Mouse (Mus musculus) hindbrain, embryonic 14.5 days (tissue): ENCODE data around the gene Chrng. TPM values are rescaled to one million over a fixed set of nuclear protein-coding genes. Genes with fewer than 3 reads are reported as not detected.
A peak's percentile ranks its signal among the peaks of the same experiment; 100 is the strongest.

ENCODE experiments used
- ATAC-seq: fragments of 200-750 bp; cut with Nextera tagmentation; 2 replicates; pipeline ENCODE4 v1.8.0; 2017; ENCODE audit warnings: moderate number of reproducible peaks, mild to moderate bottlenecking, moderate TSS enrichment, moderate library complexity; ENCODE audit not compliant: low FRiP score
- DNase-seq: peaks from one replicate; pipeline ENCODE4 v3.0.0-alpha.2; 2015; ENCODE audit warnings: low spot score
- H3K27ac ChIP-seq: fragments of 300-500 bp; sonication (generic); 2 replicates; pipeline ENCODE4 v1.5.1; 2014; ENCODE audit warnings: mild to moderate bottlenecking, moderate library complexity
- H3K27me3 ChIP-seq: fragments of 300-500 bp; sonication (generic); 2 replicates; pipeline ENCODE4 v1.6.1; 2014; ENCODE audit warnings: mild to moderate bottlenecking, low read length, mixed read lengths; ENCODE audit not compliant: control insufficient read depth, insufficient read depth
- H3K36me3 ChIP-seq: fragments of 300-500 bp; sonication (generic); replicated peaks from 2 replicates; pipeline ENCODE4 v1.6.1; 2014; ENCODE audit not compliant: control insufficient read depth, insufficient read depth
- H3K4me1 ChIP-seq: fragments of 300-500 bp; sonication (generic); replicated peaks from 2 replicates; pipeline ENCODE4 v1.6.1; 2014; ENCODE audit warnings: antibody characterized with exemption, low read length, mixed read lengths; ENCODE audit not compliant: control insufficient read depth, insufficient read depth
- H3K4me2 ChIP-seq: fragments of 300-500 bp; sonication (generic); replicated peaks from 2 replicates; pipeline ENCODE4 v1.6.1; 2014; ENCODE audit warnings: mild to moderate bottlenecking, moderate library complexity
- H3K4me3 ChIP-seq: fragments of 300-500 bp; sonication (generic); replicated peaks from 2 replicates; pipeline ENCODE4 v1.5.1; 2014; ENCODE audit warnings: mild to moderate bottlenecking, low read length
- H3K9ac ChIP-seq: fragments of 300-500 bp; sonication (generic); 2 replicates; pipeline ENCODE4 v1.6.1; 2014
- H3K9me3 ChIP-seq: fragments of 300-500 bp; sonication (generic); 2 replicates; pipeline ENCODE4 v1.6.1; 2016; ENCODE audit warnings: low read length; ENCODE audit not compliant: control insufficient read depth
- WGBS: fragments of 180-500 bp; shearing (Covaris S2); extraction: QIAGEN DNeasy Blood & Tissue Kit; methylation state at CpG from one replicate; pipeline ENCODE4 v1.1.7; 2014; 5-methylcytosine and 5-hydroxymethylcytosine counted together
- polyA plus RNA-seq: library from polyadenylated mRNA; unstranded; fragments of >200 nt; fragmentation: Nextera tagmentation; extraction: Ambion mirVana; gene quantifications from 2 replicates; pipeline ENCODE4 v1.2.1, GENCODE M21; 2014

Chrng gene
- polyA plus RNA-seq, 1 experiment from 2014 or later = not detected

DNA sequence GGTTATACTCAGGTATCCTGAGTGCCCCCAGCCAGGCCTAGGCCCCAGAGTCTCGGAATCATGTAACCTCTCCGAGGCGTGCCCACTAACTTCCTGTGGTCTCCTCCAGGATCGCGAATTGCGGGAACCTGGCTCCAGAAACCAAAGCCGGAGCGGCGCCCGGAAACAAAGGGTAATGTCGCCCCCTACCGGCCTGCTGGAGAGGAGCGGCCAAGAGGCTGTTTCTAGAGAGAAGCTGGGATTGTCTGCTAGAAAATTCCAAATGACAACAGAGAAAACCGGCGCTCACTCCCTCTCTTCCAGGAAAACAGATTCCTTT, 17.5 kb upstream of the Chrng start:
- H3K9me3 ChIP-seq = no peaks in the 10 kb centered on the region
- WGBS = 2% methylated on average over 15 of the region's 15 CpGs
- ATAC-seq (no peak; the same call in 1 of the 2 replicates), DNase-seq (peak; percentile 89)
- H3K27me3 ChIP-seq = peaks cover 49% of the 10 kb centered on the region
- H3K4me2 ChIP-seq = peak overlapping the region; percentile 76
- H3K36me3 ChIP-seq = no peaks in the 10 kb centered on the region
- peaks cover 14% of the 10 kb centered on the region; the same call in 1 of the 2 replicates for H3K4me1 ChIP-seq
- H3K27ac ChIP-seq = no peak overlapping the region
- peak overlapping the region; percentile 59 for H3K9ac ChIP-seq
- H3K4me3 ChIP-seq = peak overlapping the region; percentile 49

- Histone ChIP-seq H3K9ac (no peak within 1 kb of the TSS), H3K4me2 (no peak within 1 kb of the TSS), H3K4me1 (peaks cover 8% of the 10 kb centered on the region; the same call in 1 of the 2 replicates), H3K27me3 (peaks cover 21% of the 10 kb centered on the region), H3K27ac (no peak within 1 kb of the TSS), H3K9me3 (no peaks in the 10 kb centered on the region), H3K4me3 (no peak within 1 kb of the TSS), H3K36me3 (no peaks in the 10 kb centered on the region)
- no peak for ATAC-seq
- 37% methylated on average over 4 of the region's 4 CpGs for WGBS
- DNase-seq = no peak
These were observed 14.0 kb upstream of the Chrng start, which contains the start of gene Chrnd for GRCm38 (mm10) chr1:87190429-87190828. Chrnd (plus strand) TSS chr1:87190607.

GRCm38 (mm10) chr1:87197296-87197695, 7.2 kb upstream of the Chrng start:
- no peak overlapping the region for H3K4me2 ChIP-seq
- H3K9me3 ChIP-seq = no peaks in the 10 kb centered on the region
- no peaks in the 10 kb centered on the region for H3K4me1 ChIP-seq
- no peak overlapping the region for H3K27ac ChIP-seq
- no peaks in the 10 kb centered on the region for H3K27me3 ChIP-seq
- no peak overlapping the region for H3K4me3 ChIP-seq
- no peak for DNase-seq
- no peak for ATAC-seq
- WGBS = 85% methylated on average over 9 of the region's 9 CpGs
- H3K36me3 ChIP-seq = no peaks in the 10 kb centered on the region
- H3K9ac ChIP-seq = no peak overlapping the region

- Histone ChIP-seq H3K27ac (no peak overlapping the region), H3K27me3 (no peaks in the 10 kb centered on the region), H3K4me3 (no peak overlapping the region), H3K4me2 (no peak overlapping the region), H3K4me1 (no peaks in the 10 kb centered on the region), H3K9ac (no peak overlapping the region), H3K9me3 (no peaks in the 10 kb centered on the region), H3K36me3 (no peaks in the 10 kb centered on the region)
- DNase-seq (no peak), ATAC-seq (no peak)
- 79% methylated on average over 12 of the region's 12 CpGs for WGBS
These were observed 6.1 kb upstream of the Chrng start for GRCm38 (mm10) chr1:87198119-87199065.

DNA sequence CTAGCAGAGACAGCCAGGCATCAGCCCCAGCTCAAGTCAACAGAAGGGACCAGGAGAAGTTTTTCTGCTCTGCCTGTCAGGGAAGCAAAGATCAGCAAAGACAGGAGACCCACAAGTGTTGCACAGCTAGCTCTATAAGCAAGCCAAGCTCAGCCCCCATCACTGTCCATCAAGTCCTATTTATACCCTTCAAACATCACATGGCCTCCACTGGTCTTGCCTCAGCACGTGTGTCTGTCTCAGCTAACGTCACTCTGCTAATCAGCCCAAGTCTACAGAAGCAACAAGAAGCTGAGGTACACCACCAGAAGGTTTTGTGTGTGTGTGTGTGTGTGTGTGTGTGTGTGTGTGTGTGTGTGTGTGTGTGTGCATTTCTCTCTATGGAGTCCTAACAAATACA, 3.6 kb upstream of the Chrng start:
- Histone ChIP-seq H3K27ac (no peak overlapping the region), H3K9me3 (no peaks in the 10 kb centered on the region)
- 66% methylated on average over 2 of the region's 2 CpGs for WGBS

DNA sequence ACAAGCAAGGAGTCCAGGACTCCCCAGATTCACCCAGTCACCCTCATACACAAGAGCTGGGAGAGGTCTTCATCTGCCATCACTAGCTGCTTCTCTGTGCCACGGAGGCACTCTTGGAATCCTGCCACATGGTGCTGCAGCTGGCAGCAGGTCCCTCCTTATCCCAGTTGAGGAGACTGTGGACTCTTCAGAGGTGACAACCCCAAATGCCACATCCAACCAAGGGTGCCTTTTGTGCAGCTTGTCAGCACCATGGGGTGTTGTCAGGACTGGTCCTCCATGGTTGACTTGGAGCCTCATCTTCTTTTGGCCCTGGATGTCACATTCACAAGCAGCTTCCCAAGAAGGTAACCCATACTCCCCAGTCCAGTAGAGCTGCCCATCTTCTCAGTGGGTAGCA, 2.6 kb upstream of the Chrng start:
- Histone ChIP-seq H3K4me3 (no peak overlapping the region), H3K27ac (no peak overlapping the region), H3K9ac (no peak overlapping the region), H3K27me3 (no peaks in the 10 kb centered on the region; the same call in 1 of the 2 replicates), H3K4me1 (no peaks in the 10 kb centered on the region), H3K4me2 (no peak overlapping the region), H3K36me3 (no peaks in the 10 kb centered on the region), H3K9me3 (no peaks in the 10 kb centered on the region)
- DNase-seq (no peak), ATAC-seq (no peak)
- 57% methylated on average over 1 of the region's 1 CpGs for WGBS

More for the DNA sequence above, 3.6 kb upstream of the Chrng start:
- Histone ChIP-seq H3K27me3 (no peaks in the 10 kb centered on the region), H3K4me3 (no peak overlapping the region), H3K36me3 (no peaks in the 10 kb centered on the region), H3K9ac (no peak overlapping the region), H3K4me2 (no peak overlapping the region), H3K4me1 (no peaks in the 10 kb centered on the region)
- ATAC-seq (no peak), DNase-seq (no peak)

GRCm38 (mm10) chr1:87203779-87204178, 678 bp upstream of the Chrng start:
- 83% methylated on average over 5 of the region's 5 CpGs for WGBS
- no peak for ATAC-seq
- no peak overlapping the region for H3K27ac ChIP-seq

GRCm38 (mm10) chr1:87205038-87205437, 581 bp downstream of the Chrng start:
- no peak for ATAC-seq
- 75% methylated on average over 6 of the region's 6 CpGs for WGBS
- no peak overlapping the region for H3K4me3 ChIP-seq
- peaks cover 4% of the 10 kb centered on the region; the same call in 1 of the 2 replicates for H3K27me3 ChIP-seq
- H3K9ac ChIP-seq = no peak overlapping the region
- no peaks in the 10 kb centered on the region for H3K36me3 ChIP-seq
- no peaks in the 10 kb centered on the region for H3K4me1 ChIP-seq
- no peak overlapping the region for H3K4me2 ChIP-seq
- no peak for DNase-seq
- no peak overlapping the region for H3K27ac ChIP-seq
- H3K9me3 ChIP-seq = no peaks in the 10 kb centered on the region

More at GRCm38 (mm10) chr1:87203779-87204178, 678 bp upstream of the Chrng start:
- Histone ChIP-seq H3K4me2 (no peak overlapping the region), H3K4me3 (no peak overlapping the region), H3K9ac (no peak overlapping the region), H3K36me3 (no peaks in the 10 kb centered on the region), H3K4me1 (no peaks in the 10 kb centered on the region), H3K9me3 (no peaks in the 10 kb centered on the region), H3K27me3 (peaks cover 4% of the 10 kb centered on the region; the same call in 1 of the 2 replicates)
- no peak for DNase-seq

DNA sequence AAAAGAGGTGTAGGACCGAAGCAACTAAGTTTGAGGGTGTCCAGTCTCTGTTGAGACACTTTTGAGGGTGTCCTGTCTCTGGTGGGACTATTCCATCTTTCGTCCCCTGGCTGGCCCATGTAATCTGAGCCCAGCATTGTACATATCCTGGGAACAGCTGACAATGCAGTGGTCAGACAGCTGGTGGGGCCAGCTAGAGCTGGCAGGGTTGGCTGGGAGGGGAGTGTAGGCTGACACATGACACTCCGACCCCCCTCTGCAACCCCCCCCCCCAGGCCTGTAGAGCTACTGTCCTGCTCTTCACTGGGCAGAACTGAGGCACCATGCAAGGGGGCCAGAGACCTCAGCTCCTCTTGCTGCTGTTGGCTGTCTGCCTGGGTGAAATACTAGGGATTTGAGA, 1.0 kb downstream of the Chrng start:
- Histone ChIP-seq H3K27ac (no peak overlapping the region), H3K27me3 (peaks cover 4% of the 10 kb centered on the region; the same call in 1 of the 2 replicates), H3K9me3 (no peaks in the 10 kb centered on the region), H3K4me3 (no peak overlapping the region), H3K9ac (no peak overlapping the region), H3K36me3 (no peaks in the 10 kb centered on the region), H3K4me2 (no peak overlapping the region), H3K4me1 (no peaks in the 10 kb centered on the region)
- 51% methylated on average over 3 of the region's 3 CpGs for WGBS
- DNase-seq = no peak
- ATAC-seq = no peak
